Mouse (Mus musculus): ENCODE results near the gene Dstyk. TPM values are rescaled to one million over a fixed set of nuclear protein-coding genes. Genes with fewer than 3 reads are reported as not detected.

Gene Dstyk
- total and polyA plus RNA-seq, 3 experiments: 8.9 to 16.0 (median 14.6) TPM

- intact Hi-C loops (cut with DNase I): no loop called here
- 88% methylated on average over 4 of the region's 4 CpGs for WGBS
- H3K4me3 ChIP-seq: no peak overlapping the region
These were observed 31.1 kb upstream of the Dstyk start for GRCm38 (mm10) chr1:132386266-132386665.

GRCm38 (mm10) chr1:132387943-132388342 is 29.4 kb upstream of the Dstyk start:
- Histone ChIP-seq H3K27ac (peak overlapping the region; percentile 87), H3K9ac (ENCODE audit: low read depth, low read length) (peak overlapping the region; percentile 10), H3K4me1 (ENCODE audit: control insufficient read depth, insufficient read depth, low read length) (peaks cover 23% of the 10 kb centered on the region), H3K79me2 (replicated peaks; ENCODE audit: control insufficient read depth, insufficient read depth, low read length) (no peaks in the 10 kb centered on the region), H3K4me3 (peak overlapping the region; percentile 38), H3K27me3 (ENCODE audit: control insufficient read depth, insufficient read depth, low read length) (no peaks in the 10 kb centered on the region), H3K36me3 (ENCODE audit: control insufficient read depth, insufficient read depth, low read length) (peaks cover 6% of the 10 kb centered on the region)
- TF ChIP-seq CTCF (IDR thresholded peaks at IDR 0.05): no peak
- TF ChIP-seq POLR2A (IDR thresholded peaks at IDR 0.05; ENCODE audit: insufficient read depth, low read depth, low read length): peak; percentile 66
- TF ChIP-seq EP300 (IDR thresholded peaks at IDR 0.05; ENCODE audit: insufficient read depth, low read depth, low read length): no peak
- intact Hi-C loops (cut with DNase I): no loop called here
- 37% methylated on average over 4 of the region's 4 CpGs for WGBS
- DNase-seq: peak; percentile 40 to 51

More at GRCm38 (mm10) chr1:132386266-132386665, 31.1 kb upstream of the Dstyk start:
- no peak overlapping the region for H3K9ac ChIP-seq (ENCODE audit: low read depth, low read length)
- peaks cover 2% of the 10 kb centered on the region; the same call in 1 of the 2 replicates for H3K79me2 ChIP-seq (replicated peaks; ENCODE audit: control insufficient read depth, insufficient read depth, low read length)
- H3K27ac ChIP-seq: no peak overlapping the region; the same call in 1 of the 2 replicates
- no peak for DNase-seq
- peaks cover 23% of the 10 kb centered on the region for H3K4me1 ChIP-seq (ENCODE audit: control insufficient read depth, insufficient read depth, low read length)
- H3K36me3 ChIP-seq (ENCODE audit: control insufficient read depth, insufficient read depth, low read length): peaks cover 6% of the 10 kb centered on the region
- H3K27me3 ChIP-seq (ENCODE audit: control insufficient read depth, insufficient read depth, low read length): no peaks in the 10 kb centered on the region
- no peak for TF ChIP-seq CTCF (IDR thresholded peaks at IDR 0.05)
- no peak for TF ChIP-seq EP300 (IDR thresholded peaks at IDR 0.05; ENCODE audit: insufficient read depth, low read depth, low read length)
- TF ChIP-seq POLR2A (IDR thresholded peaks at IDR 0.05; ENCODE audit: insufficient read depth, low read depth, low read length): no peak

GRCm38 (mm10) chr1:132388813-132389803 is 28.2 kb upstream of the Dstyk start:
- Histone ChIP-seq H3K4me3 (peak overlapping the region; percentile 38), H3K27me3 (ENCODE audit: control insufficient read depth, insufficient read depth, low read length) (no peaks in the 10 kb centered on the region), H3K9ac (ENCODE audit: low read depth, low read length) (peak overlapping the region; percentile 70), H3K4me1 (ENCODE audit: control insufficient read depth, insufficient read depth, low read length) (peaks cover 17% of the 10 kb centered on the region), H3K36me3 (ENCODE audit: control insufficient read depth, insufficient read depth, low read length) (peaks cover 4% of the 10 kb centered on the region), H3K27ac (peak overlapping the region; percentile 87), H3K79me2 (replicated peaks; ENCODE audit: control insufficient read depth, insufficient read depth, low read length) (no peaks in the 10 kb centered on the region)
- peak; percentile 37 to 51 for DNase-seq
- intact Hi-C loops (cut with DNase I): no loop called here
- TF ChIP-seq CTCF (IDR thresholded peaks at IDR 0.05) (no peak), EP300 (IDR thresholded peaks at IDR 0.05; ENCODE audit: insufficient read depth, low read depth, low read length) (0 out of 2 replicates have a peak, but pooled peaks have one; percentile 16), POLR2A (IDR thresholded peaks at IDR 0.05; ENCODE audit: insufficient read depth, low read depth, low read length) (peak; percentile 62; the same call in 1 of the 2 replicates)
- WGBS: 44% methylated on average over 8 of the region's 8 CpGs

- Histone ChIP-seq H3K4me3 (peak overlapping the region; percentile 86), H3K27ac (peak overlapping the region; percentile 87), H3K4me1 (ENCODE audit: control insufficient read depth, insufficient read depth, low read length) (peaks cover 12% of the 10 kb centered on the region), H3K9ac (ENCODE audit: low read depth, low read length) (peak overlapping the region; percentile 77), H3K36me3 (ENCODE audit: control insufficient read depth, insufficient read depth, low read length) (peaks cover 2% of the 10 kb centered on the region; the same call in 1 of the 2 replicates), H3K79me2 (replicated peaks; ENCODE audit: control insufficient read depth, insufficient read depth, low read length) (no peaks in the 10 kb centered on the region), H3K27me3 (ENCODE audit: control insufficient read depth, insufficient read depth, low read length) (no peaks in the 10 kb centered on the region)
- TF ChIP-seq POLR2A (IDR thresholded peaks at IDR 0.05; ENCODE audit: insufficient read depth, low read depth, low read length): 0 out of 2 replicates have a peak, but pooled peaks have one; percentile 19
- TF ChIP-seq EP300 (IDR thresholded peaks at IDR 0.05; ENCODE audit: insufficient read depth, low read depth, low read length): peak; percentile 72
- peak; percentile 76 for TF ChIP-seq CTCF (IDR thresholded peaks at IDR 0.05)
- WGBS: 22% methylated on average over 15 of the region's 15 CpGs
- intact Hi-C loops (cut with DNase I): loop anchor here (1.0 to 5.0 kb wide), 3 partner anchors 23 to 77 kb away; no protein-coding TSS in a partner anchor
- peak; percentile 74 to 80 for DNase-seq
These were observed 27.3 kb upstream of the Dstyk start for GRCm38 (mm10) chr1:132389886-132390585.

DNA sequence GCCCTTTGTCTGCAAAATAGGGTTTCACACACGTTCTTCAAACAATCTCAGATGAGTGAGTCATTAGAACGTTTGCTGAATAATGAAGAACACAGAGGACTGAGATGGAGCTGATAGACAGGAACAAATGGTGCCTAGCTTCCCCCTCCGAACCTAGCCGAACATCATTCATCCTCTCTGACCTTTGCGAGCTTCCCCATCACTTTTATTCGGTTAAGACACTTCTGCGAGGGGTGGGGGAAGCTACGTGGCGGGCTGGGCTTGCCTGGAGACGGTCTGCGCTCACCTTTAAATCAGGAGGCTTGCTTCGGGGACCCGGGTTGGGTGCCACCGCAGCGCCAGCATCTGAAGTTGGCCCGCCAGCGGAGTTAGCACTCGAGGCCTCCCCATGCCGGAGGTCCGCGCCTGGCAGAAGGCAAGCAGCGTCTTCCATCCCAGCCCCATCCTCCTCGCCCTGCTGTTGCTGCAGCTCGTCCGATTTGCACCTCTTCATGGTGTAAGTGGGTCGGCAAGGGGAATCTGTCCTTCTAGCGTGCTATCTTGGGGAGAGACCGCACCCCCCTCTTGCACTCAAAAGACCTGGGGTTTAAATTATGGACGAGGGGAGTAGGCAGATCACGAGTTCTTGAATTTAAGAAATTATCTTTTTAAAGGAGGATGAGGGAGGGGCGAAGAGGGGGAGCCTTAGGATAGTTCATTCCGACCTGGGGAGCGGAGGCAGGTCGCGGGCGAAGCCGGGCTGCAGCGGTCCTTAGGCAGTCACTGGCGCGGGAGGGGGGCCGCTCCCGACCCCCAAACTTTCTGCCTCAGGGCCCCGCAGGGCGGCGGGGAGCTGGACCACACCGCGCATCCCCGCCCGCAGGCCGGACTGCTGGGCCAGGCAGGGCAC is 26.4 kb upstream of the Dstyk start, which contains the start of gene Tmcc2:
TSS of gene Tmcc2 (minus strand) at position 591 of the 889 bp plus-strand sequence.
- H3K9ac ChIP-seq (ENCODE audit: low read depth, low read length): peak within 1 kb of the TSS; percentile 77
- peaks cover 2% of the 10 kb centered on the region; the same call in 1 of the 2 replicates for H3K36me3 ChIP-seq (ENCODE audit: control insufficient read depth, insufficient read depth, low read length)
- no peaks in the 10 kb centered on the region for H3K27me3 ChIP-seq (ENCODE audit: control insufficient read depth, insufficient read depth, low read length)
- 2% methylated on average over 47 of the region's 50 CpGs for WGBS
- peak; percentile 33 to 69 for DNase-seq
- peak within 1 kb of the TSS; percentile 87 for H3K27ac ChIP-seq
- no peak for TF ChIP-seq CTCF (IDR thresholded peaks at IDR 0.05)
- no peak for TF ChIP-seq POLR2A (IDR thresholded peaks at IDR 0.05; ENCODE audit: insufficient read depth, low read depth, low read length)
- peak within 1 kb of the TSS; percentile 86 for H3K4me3 ChIP-seq
- H3K79me2 ChIP-seq (replicated peaks; ENCODE audit: control insufficient read depth, insufficient read depth, low read length): no peaks in the 10 kb centered on the region
- intact Hi-C loops (cut with DNase I): loop anchor here (1.0 to 5.0 kb wide), 4 partner anchors 24 to 78 kb away; partner anchors contain the start of gene Dstyk
- peaks cover 7% of the 10 kb centered on the region for H3K4me1 ChIP-seq (ENCODE audit: control insufficient read depth, insufficient read depth, low read length)

All from heart, adult 2 months (tissue).